Mouse (Mus musculus) embryonic facial prominence, embryonic 11.5 days (tissue): ENCODE results near the gene Rcan2. TPM values are rescaled to one million over a fixed set of nuclear protein-coding genes. Genes with fewer than 3 reads are reported as not detected.

Source experiments
- ATAC-seq: fragments of 200-750 bp; cut with Nextera tagmentation; replicated peaks from 2 replicates; pipeline ENCODE4 v1.8.0; 2017; ENCODE audit warnings: low read depth; ENCODE audit not compliant: insufficient number of reproducible peaks, low FRiP score, low TSS enrichment
- DNase-seq: peaks from one replicate; pipeline ENCODE4 v3.0.0-alpha.2; 2015; ENCODE audit warnings: low spot score
- H3K27ac ChIP-seq: fragments of 300-500 bp; sonication (generic); replicated peaks from 2 replicates; pipeline ENCODE4 v1.5.1; 2014; ENCODE audit warnings: mild to moderate bottlenecking, low read depth, low read length, control low read depth
- H3K27me3 ChIP-seq: fragments of 300-500 bp; sonication (generic); 2 replicates; pipeline ENCODE4 v1.6.1; 2014; ENCODE audit warnings: mild to moderate bottlenecking, low read length, moderate library complexity, mixed read lengths; ENCODE audit not compliant: control insufficient read depth, insufficient read depth
- H3K36me3 ChIP-seq: fragments of 300-500 bp; sonication (generic); replicated peaks from 2 replicates; pipeline ENCODE4 v1.6.1; 2014; ENCODE audit warnings: low read depth, mild to moderate bottlenecking, low read length, moderate library complexity, mixed read lengths; ENCODE audit not compliant: control insufficient read depth, insufficient read depth
- H3K4me1 ChIP-seq: fragments of 300-500 bp; sonication (generic); 2 replicates; pipeline ENCODE4 v1.6.1; 2014; ENCODE audit warnings: low read length, mixed read lengths; ENCODE audit not compliant: control insufficient read depth, insufficient read depth
- H3K4me2 ChIP-seq: fragments of 300-500 bp; sonication (generic); 2 replicates; pipeline ENCODE4 v1.6.1; 2014; ENCODE audit warnings: low read depth, mild to moderate bottlenecking, control low read depth, low read length, moderate library complexity
- H3K4me3 ChIP-seq: fragments of 300-500 bp; sonication (generic); 2 replicates; pipeline ENCODE4 v1.5.1; 2014; ENCODE audit warnings: low read depth, low read length, control low read depth
- H3K9ac ChIP-seq: fragments of 300-500 bp; sonication (generic); replicated peaks from 2 replicates; pipeline ENCODE4 v1.6.1; 2014; ENCODE audit warnings: mild to moderate bottlenecking, control low read depth, low read length
- H3K9me3 ChIP-seq: fragments of 300-500 bp; sonication (generic); replicated peaks from 2 replicates; pipeline ENCODE4 v1.6.1; 2016; ENCODE audit warnings: mild to moderate bottlenecking, low read length, inconsistent platforms, mixed read lengths; ENCODE audit not compliant: control insufficient read depth
- WGBS: fragments of 180-500 bp; shearing (Covaris S2); extraction: QIAGEN DNeasy Blood & Tissue Kit; methylation state at CpG from one replicate; pipeline ENCODE4 v1.1.7; 2014; 5-methylcytosine and 5-hydroxymethylcytosine counted together
- polyA plus RNA-seq: library from polyadenylated mRNA; unstranded; fragments of >200 nt; fragmentation: Nextera tagmentation; extraction: Ambion mirVana; gene quantifications from 2 replicates; pipeline ENCODE4 v1.2.1, GENCODE M21; 2014

The Rcan2 gene
- polyA plus RNA-seq, 1 experiment from 2014 or later, result 3.1 TPM

- no peak overlapping the region for H3K4me3 ChIP-seq
- no peaks in the 10 kb centered on the region for H3K9me3 ChIP-seq
- no peak for DNase-seq
- H3K36me3 ChIP-seq, result no peaks in the 10 kb centered on the region
- ATAC-seq, result no peak
- no peaks in the 10 kb centered on the region for H3K27me3 ChIP-seq
- WGBS, result 70% methylated on average over 2 of the region's 2 CpGs
- H3K27ac ChIP-seq, result no peak overlapping the region
- H3K9ac ChIP-seq, result no peak overlapping the region
- no peak overlapping the region for H3K4me2 ChIP-seq
- H3K4me1 ChIP-seq, result no peaks in the 10 kb centered on the region
Measured at GRCm38 (mm10) chr17:44042301-44042700, 241.2 kb downstream of the Rcan2 start.

GRCm38 (mm10) chr17:44042861-44043260 is 241.7 kb downstream of the Rcan2 start:
- no peaks in the 10 kb centered on the region for H3K4me1 ChIP-seq
- ATAC-seq (no peak), DNase-seq (no peak)
- H3K9ac ChIP-seq, result no peak overlapping the region
- 91% methylated on average over 8 of the region's 8 CpGs for WGBS
- no peak overlapping the region for H3K27ac ChIP-seq
- H3K36me3 ChIP-seq, result no peaks in the 10 kb centered on the region
- no peak overlapping the region for H3K4me2 ChIP-seq
- H3K27me3 ChIP-seq, result no peaks in the 10 kb centered on the region
- no peaks in the 10 kb centered on the region for H3K9me3 ChIP-seq
- no peak overlapping the region for H3K4me3 ChIP-seq

GRCm38 (mm10) chr17:44053427-44053826 is 252.3 kb downstream of the Rcan2 start:
- ATAC-seq, result no peak
- Histone ChIP-seq H3K4me1 (no peaks in the 10 kb centered on the region), H3K9ac (no peak overlapping the region), H3K27me3 (no peaks in the 10 kb centered on the region), H3K9me3 (no peaks in the 10 kb centered on the region), H3K36me3 (no peaks in the 10 kb centered on the region), H3K27ac (no peak overlapping the region), H3K4me2 (no peak overlapping the region), H3K4me3 (no peak overlapping the region)
- WGBS, result 64% methylated on average over 4 of the region's 4 CpGs
- DNase-seq, result no peak

- H3K9me3 ChIP-seq, result no peaks in the 10 kb centered on the region
- no peak overlapping the region for H3K9ac ChIP-seq
- no peak overlapping the region for H3K4me3 ChIP-seq
- no peak overlapping the region for H3K27ac ChIP-seq
- ATAC-seq (no peak), DNase-seq (no peak)
- H3K36me3 ChIP-seq, result no peaks in the 10 kb centered on the region
- 79% methylated on average over 1 of the region's 1 CpGs for WGBS
- H3K4me1 ChIP-seq, result no peaks in the 10 kb centered on the region
- H3K4me2 ChIP-seq, result no peak overlapping the region
- no peaks in the 10 kb centered on the region for H3K27me3 ChIP-seq
Measured at GRCm38 (mm10) chr17:44057123-44057522, 256.0 kb downstream of the Rcan2 start.

- no peaks in the 10 kb centered on the region for H3K4me1 ChIP-seq
- H3K27ac ChIP-seq, result no peak overlapping the region
- no peak for ATAC-seq
- no peak overlapping the region for H3K9ac ChIP-seq
- H3K9me3 ChIP-seq, result no peaks in the 10 kb centered on the region
- no peak overlapping the region for H3K4me3 ChIP-seq
- H3K4me2 ChIP-seq, result no peak overlapping the region
- H3K36me3 ChIP-seq, result no peaks in the 10 kb centered on the region
- no peak for DNase-seq
- H3K27me3 ChIP-seq, result no peaks in the 10 kb centered on the region
Measured at GRCm38 (mm10) chr17:44058145-44058544, 257.0 kb downstream of the Rcan2 start.

GRCm38 (mm10) chr17:44060781-44061180 is 259.6 kb downstream of the Rcan2 start:
- Histone ChIP-seq H3K9ac (no peak overlapping the region), H3K9me3 (no peaks in the 10 kb centered on the region), H3K4me1 (no peaks in the 10 kb centered on the region), H3K36me3 (no peaks in the 10 kb centered on the region), H3K27ac (no peak overlapping the region), H3K27me3 (no peaks in the 10 kb centered on the region), H3K4me3 (no peak overlapping the region), H3K4me2 (no peak overlapping the region)
- ATAC-seq, result no peak
- no peak for DNase-seq
- 86% methylated on average over 1 of the region's 1 CpGs for WGBS

- Histone ChIP-seq H3K9me3 (no peaks in the 10 kb centered on the region), H3K4me1 (no peaks in the 10 kb centered on the region), H3K4me2 (no peak overlapping the region), H3K9ac (no peak overlapping the region), H3K27me3 (no peaks in the 10 kb centered on the region), H3K4me3 (no peak overlapping the region), H3K36me3 (no peaks in the 10 kb centered on the region), H3K27ac (no peak overlapping the region)
- 66% methylated on average over 5 of the region's 5 CpGs for WGBS
- ATAC-seq, result no peak
- DNase-seq, result no peak
Measured at GRCm38 (mm10) chr17:44061289-44061890, 260.2 kb downstream of the Rcan2 start.

- H3K4me2 ChIP-seq, result no peak overlapping the region
- no peak overlapping the region for H3K4me3 ChIP-seq
- DNase-seq, result no peak
- H3K9me3 ChIP-seq, result no peaks in the 10 kb centered on the region
- H3K4me1 ChIP-seq, result no peaks in the 10 kb centered on the region
- H3K27ac ChIP-seq, result no peak overlapping the region
- no peak for ATAC-seq
- H3K36me3 ChIP-seq, result no peaks in the 10 kb centered on the region
- no peaks in the 10 kb centered on the region for H3K27me3 ChIP-seq
- WGBS, result 80% methylated on average over 6 of the region's 6 CpGs
- H3K9ac ChIP-seq, result no peak overlapping the region
Measured at GRCm38 (mm10) chr17:44068876-44069275, 267.7 kb downstream of the Rcan2 start.
